ENCODE assay signal across 9 mouse cellular contexts in genomic region chr7:108966742-108967362, GRCm38 (mm10). TPM values are rescaled to one million over a fixed set of nuclear protein-coding genes. Genes with fewer than 3 reads are reported as not detected.
DNase-seq lines count a peak whose midpoint lies in the region; ATAC-seq and TF ChIP-seq lines count a peak whose summit lies in the region.
"Had no signal": no experiment of that assay in that cellular context is flagged by ENCODE, and none has a peak within 500 bp of the region (broad histone marks: within the 10 kb centered on the region; RNA-seq: fewer than 3 reads in every experiment).

No protein-coding gene starts in this region.

- WGBS in intestine, embryonic 16.5 days = 30% methylated on average over 7 of the region's 7 CpGs
- 35% methylated on average over 7 of the region's 7 CpGs for WGBS in midbrain, embryonic 13.5 days
- WGBS in stomach, postnatal 0 days = 29% methylated on average over 7 of the region's 7 CpGs

- H3K4me2 ChIP-seq in intestine, embryonic 16.5 days (ENCODE audit: low read depth, low read length) = no peak overlapping the region
- no peak overlapping the region for H3K4me2 ChIP-seq in midbrain, embryonic 13.5 days (replicated peaks)
- no peak overlapping the region for H3K4me2 ChIP-seq in stomach, postnatal 0 days (replicated peaks; ENCODE audit: low read depth)
- H3K4me2 ChIP-seq: embryonic facial prominence, embryonic 15.5 days had no signal

- in situ Hi-C loops in Patski (cut with MboI; ENCODE audit: low pct_unique_long_range_greater_than_20kb) = loop anchor here (5.0 kb wide), 1 partner anchor 55 kb away; no protein-coding TSS in a partner anchor

- H3K9ac ChIP-seq in intestine, embryonic 16.5 days (ENCODE audit: low read depth, low read length) = no peak overlapping the region
- H3K9ac ChIP-seq in midbrain, embryonic 13.5 days (replicated peaks) = peak overlapping the region; percentile 11; the same call in 1 of the 2 replicates
- H3K9ac ChIP-seq in stomach, postnatal 0 days (ENCODE audit: low read length) = no peak overlapping the region
- H3K9ac ChIP-seq: embryonic facial prominence, embryonic 15.5 days had no signal

- H3K9me3 ChIP-seq in intestine, embryonic 16.5 days (ENCODE audit: control insufficient read depth, low read length) = no peaks in the 10 kb centered on the region
- no peaks in the 10 kb centered on the region for H3K9me3 ChIP-seq in midbrain, embryonic 13.5 days
- H3K9me3 ChIP-seq in stomach, postnatal 0 days (ENCODE audit: control insufficient read depth, low read length) = no peaks in the 10 kb centered on the region
- H3K9me3 ChIP-seq: embryonic facial prominence, embryonic 15.5 days had no signal

- peak; percentile 88 for TF ChIP-seq CTCF in Patski (IDR thresholded peaks at IDR 0.05)
- peak; percentile 87 for TF ChIP-seq CTCF in stomach, postnatal 0 days (IDR thresholded peaks at IDR 0.05; ENCODE audit: low read depth)

- no peak overlapping the region for H3K4me3 ChIP-seq in intestine, embryonic 16.5 days (ENCODE audit: low read length)
- no peak overlapping the region for H3K4me3 ChIP-seq in midbrain, embryonic 13.5 days (replicated peaks)
- no peak overlapping the region for H3K4me3 ChIP-seq in stomach, postnatal 0 days (ENCODE audit: low read depth, low read length)
- H3K4me3 ChIP-seq: embryonic facial prominence, embryonic 15.5 days had no signal

- ATAC-seq in Patski = peak; percentile 89
- peak; percentile 82 for ATAC-seq in intestine, embryonic 16.5 days
- peak; percentile 65 for ATAC-seq in midbrain, embryonic 13.5 days
- 0 out of 2 replicates have a peak, but pooled peaks have one; percentile 38 for ATAC-seq in stomach, postnatal 0 days (ENCODE audit: low FRiP score, low TSS enrichment)

- TF ChIP-seq EP300 in stomach, postnatal 0 days (optimal IDR thresholded peaks at IDR 0.05) = no peak

- CTCF ChIA-PET in Patski (lab: Charles Lee) = interaction anchor here (0.8 to 2.4 kb wide), 11 partner anchors 10 to 116 kb away, joined by 3 to 10 read pairs (median 3); no protein-coding TSS in a partner anchor

- no peaks in the 10 kb centered on the region for H3K36me3 ChIP-seq in intestine, embryonic 16.5 days (ENCODE audit: control insufficient read depth, insufficient read depth, low read length)
- H3K36me3 ChIP-seq in midbrain, embryonic 13.5 days = no peaks in the 10 kb centered on the region
- H3K36me3 ChIP-seq in stomach, postnatal 0 days (ENCODE audit: control insufficient read depth, insufficient read depth, low read length) = no peaks in the 10 kb centered on the region
- H3K36me3 ChIP-seq: embryonic facial prominence, embryonic 15.5 days had no signal

- intact Hi-C loops in left cerebral cortex, postnatal 4 days (cut with DNase I) = loop anchor here (5.0 kb wide), 1 partner anchor 55 kb away; no protein-coding TSS in a partner anchor

- H3K4me1 ChIP-seq in intestine, embryonic 16.5 days (ENCODE audit: control insufficient read depth, insufficient read depth, low read length) = no peaks in the 10 kb centered on the region
- peaks cover 13% of the 10 kb centered on the region for H3K4me1 ChIP-seq in midbrain, embryonic 13.5 days (replicated peaks)
- H3K4me1 ChIP-seq in stomach, postnatal 0 days (replicated peaks; ENCODE audit: control insufficient read depth, insufficient read depth) = no peaks in the 10 kb centered on the region

- H3K27ac ChIP-seq in intestine, embryonic 16.5 days (ENCODE audit: low read length) = no peak overlapping the region
- no peak overlapping the region for H3K27ac ChIP-seq in midbrain, embryonic 13.5 days
- no peak overlapping the region for H3K27ac ChIP-seq in stomach, postnatal 0 days (replicated peaks)
- H3K27ac ChIP-seq: embryonic facial prominence, embryonic 15.5 days had no signal

- no peaks in the 10 kb centered on the region for H3K27me3 ChIP-seq in Patski
- H3K27me3 ChIP-seq in intestine, embryonic 16.5 days (replicated peaks; ENCODE audit: control insufficient read depth, insufficient read depth, low read length) = no peaks in the 10 kb centered on the region
- H3K27me3 ChIP-seq in midbrain, embryonic 13.5 days = peaks cover 52% of the 10 kb centered on the region
- H3K27me3 ChIP-seq in stomach, postnatal 0 days (ENCODE audit: control insufficient read depth, insufficient read depth, low read length) = no peaks in the 10 kb centered on the region
- H3K27me3 ChIP-seq: embryonic facial prominence, embryonic 15.5 days had no signal

- POLR2A ChIA-PET in Patski (lab: Charles Lee) = interaction anchor here (0.6 kb wide), 1 partner anchor 8 kb away, joined by 3 read pairs; no protein-coding TSS in a partner anchor

- DNase-seq in B cell, adult 2 months = peak; percentile 49
- no peak for DNase-seq in Patski (ENCODE audit: low read depth, low spot score)
- peak; percentile 63 to 75 for DNase-seq in cerebellum, postnatal 36 days
- DNase-seq in gastrocnemius, postnatal 10 days = peak; percentile 47
- DNase-seq in left cerebral cortex, postnatal 4 days = peak; percentile 60
- DNase-seq in stomach, postnatal 0 days (ENCODE audit: low spot score) = peak; percentile 48

RNA-seq across cellular contexts. Expression of gene Tub, which starts 16.7 kb away (rescaled TPM):
- polyA plus RNA-seq in Patski (2021) = 0.30 TPM
- total RNA-seq in gastrocnemius, postnatal 10 days (2021) = 1 to 10 TPM; 1.9 to 3.0 TPM
- 1.8 and 1.9 TPM in 2 replicates for polyA plus RNA-seq in intestine, embryonic 16.5 days (2015; fragmentation: Nextera tagmentation; extraction: Ambion mirVana)
- 100 to 1,000 TPM; 186 to 189 TPM for total RNA-seq in left cerebral cortex, postnatal 4 days (2021)
- 37.9 and 40.9 TPM in 2 replicates for polyA plus RNA-seq in midbrain, embryonic 13.5 days (2015; fragmentation: Nextera tagmentation; extraction: Ambion mirVana)
- polyA plus RNA-seq in stomach, postnatal 0 days (2015; fragmentation: Nextera tagmentation; extraction: Ambion mirVana) = 0.75 and 0.90 TPM in 2 replicates

RNA-seq across cellular contexts. Expression of gene Eif3f, which starts 32.6 kb away (rescaled TPM):
- 162 TPM for polyA plus RNA-seq in Patski (2021)
- 100 to 1,000 TPM; 121 to 122 TPM for total RNA-seq in gastrocnemius, postnatal 10 days (2021)
- polyA plus RNA-seq in intestine, embryonic 16.5 days (2015; fragmentation: Nextera tagmentation; extraction: Ambion mirVana) = 68.2 TPM in 2 replicates
- total RNA-seq in left cerebral cortex, postnatal 4 days (2021) = 100 to 1,000 TPM; 160 to 173 TPM
- 78.2 and 78.7 TPM in 2 replicates for polyA plus RNA-seq in midbrain, embryonic 13.5 days (2015; fragmentation: Nextera tagmentation; extraction: Ambion mirVana)
- 70.1 and 75.8 TPM in 2 replicates for polyA plus RNA-seq in stomach, postnatal 0 days (2015; fragmentation: Nextera tagmentation; extraction: Ambion mirVana)

RNA-seq across cellular contexts. Expression of gene Nlrp10, which starts 36.9 kb away (rescaled TPM):
- 2.4 TPM for polyA plus RNA-seq in Patski (2021)
- total RNA-seq in gastrocnemius, postnatal 10 days (2021) = under 1 TPM; 0.68 to 0.79 TPM
- polyA plus RNA-seq in intestine, embryonic 16.5 days (2015; fragmentation: Nextera tagmentation; extraction: Ambion mirVana) = 0.06 TPM in 1 of 2 replicates, not detected in the other
- under 1 TPM; 0.14 to 0.18 TPM for total RNA-seq in left cerebral cortex, postnatal 4 days (2021)
- not detected in 2 replicates for polyA plus RNA-seq in midbrain, embryonic 13.5 days (2015; fragmentation: Nextera tagmentation; extraction: Ambion mirVana)
- 12.2 and 12.6 TPM in 2 replicates for polyA plus RNA-seq in stomach, postnatal 0 days (2015; fragmentation: Nextera tagmentation; extraction: Ambion mirVana)

Comparison
In these comparisons a context has a peak if more than half of its experiments do, and no peak if none do; other contexts are left out.
1. ATAC-seq: peak in every context shown above with its lines; median percentile 89 in Patski; 82 in intestine, embryonic 16.5 days; 65 in midbrain, embryonic 13.5 days; 38 in stomach, postnatal 0 days.
2. RNA of gene Tub, which starts 16.7 kb away (polyA plus RNA-seq): 37.9 to 40.9 TPM in midbrain, embryonic 13.5 days; 1.8 to 1.9 TPM in intestine, embryonic 16.5 days, 0.75 to 0.90 TPM in stomach, postnatal 0 days and 0.30 TPM in Patski (single experiment); every median in the first group is over 10 times any median in the second.